Mouse (Mus musculus) megakaryocyte, embryonic 14.5 days (primary cell): ENCODE data around the gene 6430550D23Rik. TPM values are rescaled to one million over a fixed set of nuclear protein-coding genes. Genes with fewer than 3 reads are reported as not detected.

Experiments
- H3K27me3 ChIP-seq: replicated peaks from 2 replicates; pipeline ENCODE3; 2012; ENCODE audit warnings: inconsistent platforms
- H3K36me3 ChIP-seq: replicated peaks from 2 replicates; pipeline ENCODE3; 2012; ENCODE audit warnings: low read length, inconsistent platforms, mixed read lengths
- H3K4me1 ChIP-seq: 2 replicates; pipeline ENCODE4 v1.6.1; 2012; ENCODE audit warnings: inconsistent platforms
- H3K4me3 ChIP-seq: replicated peaks from 2 replicates; pipeline ENCODE3; 2012; ENCODE audit warnings: moderate library complexity, mild to moderate bottlenecking, inconsistent platforms
- H3K9me3 ChIP-seq: 2 replicates; pipeline ENCODE4 v1.6.1; 2012; ENCODE audit warnings: inconsistent platforms
- FLI1 ChIP-seq: IDR thresholded peaks from 2 replicates; pipeline ENCODE4 v1.6.1; 2012; ENCODE audit warnings: low read length, inconsistent platforms, mixed read lengths
- GATA1 ChIP-seq: IDR thresholded peaks from 3 replicates; pipeline ENCODE4 v1.6.1; 2012; ENCODE audit warnings: mixed read lengths, low read length, inconsistent platforms, borderline replicate concordance
- polyA plus RNA-seq: library from polyadenylated mRNA; stranded (reverse); fragments of >175 nt; gene quantifications from 2 replicates; pipeline ENCODE4 v1.2.3, GENCODE M21; 2012; ENCODE audit warnings: low replicate concordance; ENCODE audit not compliant: insufficient read depth

Gene 6430550D23Rik
- polyA plus RNA-seq, 1 experiment = not detected

- Histone ChIP-seq H3K9me3 (no peaks in the 10 kb centered on the region), H3K4me1 (peaks cover 28% of the 10 kb centered on the region), H3K4me3 (peak within 1 kb of the TSS; percentile 98), H3K36me3 (peaks cover 5% of the 10 kb centered on the region), H3K27me3 (peaks cover 2% of the 10 kb centered on the region)
- TF ChIP-seq GATA1 (no peak), FLI1 (no peak)
These were observed 51.4 kb downstream of the 6430550D23Rik start, which contains the start of gene Cep250 for GRCm38 (mm10) chr2:155956134-155957059. Cep250 (plus strand) TSS chr2:155956458.

- Histone ChIP-seq H3K27me3 (peaks cover 2% of the 10 kb centered on the region), H3K9me3 (no peaks in the 10 kb centered on the region)
These were observed 55.8 kb downstream of the 6430550D23Rik start for GRCm38 (mm10) chr2:155952006-155952405.

GRCm38 (mm10) chr2:155949362-155949761, 58.4 kb downstream of the 6430550D23Rik start:
- Histone ChIP-seq H3K4me1 (peaks cover 42% of the 10 kb centered on the region), H3K9me3 (no peaks in the 10 kb centered on the region), H3K36me3 (no peaks in the 10 kb centered on the region), H3K4me3 (no peak overlapping the region), H3K27me3 (peaks cover 9% of the 10 kb centered on the region)
- TF ChIP-seq FLI1 = no peak
- no peak for TF ChIP-seq GATA1

More at GRCm38 (mm10) chr2:155952006-155952405, 55.8 kb downstream of the 6430550D23Rik start:
- no peaks in the 10 kb centered on the region for H3K36me3 ChIP-seq
- peak overlapping the region; percentile 76 for H3K4me3 ChIP-seq
- TF ChIP-seq FLI1 (no peak), GATA1 (no peak)
- H3K4me1 ChIP-seq = peaks cover 34% of the 10 kb centered on the region

GRCm38 (mm10) chr2:155947390-155948002, 60.3 kb downstream of the 6430550D23Rik start:
- Histone ChIP-seq H3K4me1 (peaks cover 42% of the 10 kb centered on the region), H3K9me3 (no peaks in the 10 kb centered on the region), H3K36me3 (no peaks in the 10 kb centered on the region), H3K27me3 (peaks cover 11% of the 10 kb centered on the region), H3K4me3 (peak overlapping the region; percentile 19)
- TF ChIP-seq FLI1 (no peak), GATA1 (no peak)

GRCm38 (mm10) chr2:155946499-155946898, 61.3 kb downstream of the 6430550D23Rik start:
- Histone ChIP-seq H3K36me3 (no peaks in the 10 kb centered on the region), H3K27me3 (peaks cover 15% of the 10 kb centered on the region), H3K9me3 (no peaks in the 10 kb centered on the region), H3K4me3 (peak overlapping the region; percentile 5), H3K4me1 (peaks cover 38% of the 10 kb centered on the region)
- TF ChIP-seq GATA1 (no peak), FLI1 (no peak)

GRCm38 (mm10) chr2:155946069-155946468, 61.7 kb downstream of the 6430550D23Rik start:
- no peak for TF ChIP-seq GATA1
- TF ChIP-seq FLI1 = no peak

GRCm38 (mm10) chr2:155945580-155945979, 62.2 kb downstream of the 6430550D23Rik start:
- Histone ChIP-seq H3K9me3 (no peaks in the 10 kb centered on the region), H3K4me3 (no peak overlapping the region), H3K4me1 (peaks cover 38% of the 10 kb centered on the region), H3K36me3 (no peaks in the 10 kb centered on the region), H3K27me3 (peaks cover 16% of the 10 kb centered on the region)
- TF ChIP-seq FLI1 = no peak
- no peak for TF ChIP-seq GATA1

More at GRCm38 (mm10) chr2:155946069-155946468, 61.7 kb downstream of the 6430550D23Rik start:
- H3K4me3 ChIP-seq = peak overlapping the region; percentile 5
- H3K9me3 ChIP-seq = no peaks in the 10 kb centered on the region
- H3K27me3 ChIP-seq = peaks cover 16% of the 10 kb centered on the region
- no peaks in the 10 kb centered on the region for H3K36me3 ChIP-seq
- H3K4me1 ChIP-seq = peaks cover 38% of the 10 kb centered on the region

GRCm38 (mm10) chr2:155945124-155945523, 62.7 kb downstream of the 6430550D23Rik start, which contains the start of gene Gdf5:
Gdf5 (minus strand) TSS chr2:155945367.
- TF ChIP-seq GATA1 (no peak), FLI1 (no peak)
- Histone ChIP-seq H3K27me3 (peaks cover 18% of the 10 kb centered on the region), H3K36me3 (no peaks in the 10 kb centered on the region), H3K4me1 (peaks cover 40% of the 10 kb centered on the region), H3K9me3 (no peaks in the 10 kb centered on the region), H3K4me3 (no peak within 1 kb of the TSS)

GRCm38 (mm10) chr2:155944685-155945084, 63.1 kb downstream of the 6430550D23Rik start:
- peaks cover 41% of the 10 kb centered on the region for H3K4me1 ChIP-seq
- peaks cover 19% of the 10 kb centered on the region for H3K27me3 ChIP-seq
- TF ChIP-seq FLI1 = no peak
- TF ChIP-seq GATA1 = no peak
- H3K36me3 ChIP-seq = no peaks in the 10 kb centered on the region
- H3K4me3 ChIP-seq = no peak overlapping the region
- H3K9me3 ChIP-seq = no peaks in the 10 kb centered on the region

- Histone ChIP-seq H3K9me3 (no peaks in the 10 kb centered on the region), H3K4me1 (peaks cover 41% of the 10 kb centered on the region), H3K36me3 (no peaks in the 10 kb centered on the region), H3K4me3 (peak overlapping the region; percentile 19), H3K27me3 (peaks cover 19% of the 10 kb centered on the region)
- TF ChIP-seq FLI1 (no peak), GATA1 (no peak)
These were observed 64.3 kb downstream of the 6430550D23Rik start for GRCm38 (mm10) chr2:155943463-155943862.
